Mouse (Mus musculus) liver, postnatal 0 days (tissue): ENCODE measurements around the gene Pwwp2b. TPM values are rescaled to one million over a fixed set of nuclear protein-coding genes. Genes with fewer than 3 reads are reported as not detected.

Experiments used
- ATAC-seq: fragments of 200-750 bp; cut with Nextera tagmentation; 2 replicates; pipeline ENCODE4 v1.8.0; 2017; ENCODE audit warnings: mild to moderate bottlenecking, moderate library complexity
- DNase-seq: peaks from one replicate; pipeline ENCODE4 v3.0.0-alpha.2; 2016
- H3K27ac ChIP-seq: fragments of 300-500 bp; sonication (generic); 2 replicates; pipeline ENCODE4 v1.5.1; 2014; ENCODE audit warnings: antibody characterized with exemption, moderate library complexity, mild to moderate bottlenecking, low read depth
- H3K27me3 ChIP-seq: fragments of 300-500 bp; sonication (generic); 2 replicates; pipeline ENCODE4 v1.6.1; 2014; ENCODE audit warnings: low read length, control low read depth, mixed read lengths; ENCODE audit not compliant: insufficient read depth
- H3K36me3 ChIP-seq: fragments of 300-500 bp; sonication (generic); replicated peaks from 2 replicates; pipeline ENCODE4 v1.6.1; 2014; ENCODE audit warnings: mild to moderate bottlenecking, control low read depth, low read length, moderate library complexity, mixed read lengths; ENCODE audit not compliant: insufficient read depth
- H3K4me1 ChIP-seq: fragments of 300-500 bp; sonication (generic); 2 replicates; pipeline ENCODE4 v1.6.1; 2014; ENCODE audit warnings: antibody characterized with exemption, mild to moderate bottlenecking, control low read depth; ENCODE audit not compliant: insufficient read depth
- H3K4me2 ChIP-seq: fragments of 300-500 bp; sonication (generic); 2 replicates; pipeline ENCODE4 v1.6.1; 2014; ENCODE audit warnings: low read depth, mild to moderate bottlenecking, low read length, moderate library complexity, mixed read lengths
- H3K4me3 ChIP-seq: fragments of 300-500 bp; sonication (generic); 2 replicates; pipeline ENCODE4 v1.5.1; 2014; ENCODE audit warnings: low read depth, low read length
- H3K9ac ChIP-seq: fragments of 300-500 bp; sonication (generic); replicated peaks from 2 replicates; pipeline ENCODE4 v1.6.1; 2014; ENCODE audit warnings: mild to moderate bottlenecking, moderate library complexity
- H3K9me3 ChIP-seq: fragments of 300-500 bp; sonication (generic); 2 replicates; pipeline ENCODE4 v1.6.1; 2016; ENCODE audit warnings: mild to moderate bottlenecking, control low read depth, low read length, mixed read lengths
- CTCF ChIP-seq: sonication (generic); IDR thresholded peaks from 2 replicates; pipeline ENCODE4 v1.5.1; 2016; ENCODE audit warnings: antibody characterized with exemption, low read depth
- EP300 ChIP-seq: IDR thresholded peaks from 2 replicates; pipeline ENCODE4 v1.6.1; 2016; ENCODE audit warnings: antibody characterized with exemption, low read depth, mild to moderate bottlenecking
- WGBS: fragments of 180-500 bp; shearing (Covaris S2); extraction: QIAGEN DNeasy Blood & Tissue Kit; methylation state at CpG from one replicate; pipeline ENCODE4 v1.1.7; 2014; ENCODE audit not compliant: insufficient replicate concordance; 5-methylcytosine and 5-hydroxymethylcytosine counted together
- polyA plus RNA-seq: library from polyadenylated mRNA; unstranded; fragments of >200 nt; fragmentation: Nextera tagmentation; extraction: Ambion mirVana; gene quantifications from 2 replicates; pipeline ENCODE4 v1.2.1, GENCODE M21; 2015

Gene Pwwp2b
- polyA plus RNA-seq, 1 experiment from 2014 or later: 1.3 TPM

DNA sequence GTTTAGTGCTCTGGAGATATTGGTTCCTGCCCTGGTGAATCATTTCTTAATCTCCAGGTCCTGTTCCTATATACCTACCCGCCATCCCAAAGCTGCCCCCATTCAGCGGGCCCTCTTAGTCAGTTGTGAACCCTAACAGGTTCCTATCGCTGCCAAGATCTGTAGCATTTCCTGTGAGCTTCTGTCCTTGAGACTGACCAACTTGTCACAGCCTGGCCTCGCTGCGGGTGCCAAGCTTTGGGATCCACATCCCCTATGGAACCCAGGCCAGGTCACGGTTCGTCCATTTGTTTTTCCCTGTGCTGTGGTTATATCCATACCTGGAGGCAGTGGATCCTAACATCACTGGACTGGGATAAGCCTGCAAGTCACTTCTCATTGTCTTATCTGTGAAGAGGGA is 4.3 kb downstream of the Pwwp2b start:
- TF ChIP-seq CTCF: no peak
- TF ChIP-seq EP300: no peak
- Histone ChIP-seq H3K4me1 (peaks cover 28% of the 10 kb centered on the region), H3K27ac (no peak overlapping the region), H3K9ac (no peak overlapping the region), H3K4me3 (no peak overlapping the region), H3K36me3 (peaks cover 6% of the 10 kb centered on the region; the same call in 1 of the 2 replicates), H3K9me3 (no peaks in the 10 kb centered on the region), H3K27me3 (no peaks in the 10 kb centered on the region), H3K4me2 (no peak overlapping the region)
- no peak for DNase-seq
- WGBS: 63% methylated on average over 7 of the region's 7 CpGs
- ATAC-seq: no peak

DNA sequence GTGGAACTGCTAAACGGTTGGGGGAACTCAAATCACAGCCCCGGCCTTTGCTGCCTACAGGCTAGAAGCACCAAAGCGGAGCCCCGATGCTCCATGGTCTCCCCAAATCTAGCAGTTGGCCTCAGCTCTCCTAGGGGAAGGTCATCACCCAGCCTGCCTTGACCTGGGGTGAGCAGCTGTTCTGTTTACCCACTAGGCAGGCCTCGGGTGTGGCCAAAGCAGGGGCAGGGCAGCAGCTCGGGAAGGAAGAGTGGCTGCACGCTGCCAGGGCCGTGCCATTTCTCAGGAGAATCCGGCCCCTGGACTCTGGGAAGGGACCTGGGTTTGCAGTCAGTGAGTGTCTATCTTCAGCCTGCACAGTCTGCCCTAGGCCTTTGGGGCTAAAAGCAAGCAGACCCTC is 4.7 kb downstream of the Pwwp2b start:
- no peak overlapping the region for H3K9ac ChIP-seq
- no peak for TF ChIP-seq CTCF
- TF ChIP-seq EP300: no peak
- no peak overlapping the region for H3K4me3 ChIP-seq
- no peak overlapping the region for H3K4me2 ChIP-seq
- peaks cover 24% of the 10 kb centered on the region for H3K4me1 ChIP-seq
- peaks cover 6% of the 10 kb centered on the region; the same call in 1 of the 2 replicates for H3K36me3 ChIP-seq
- no peaks in the 10 kb centered on the region for H3K27me3 ChIP-seq
- no peaks in the 10 kb centered on the region for H3K9me3 ChIP-seq
- ATAC-seq (no peak), DNase-seq (no peak)
- H3K27ac ChIP-seq: no peak overlapping the region
- 46% methylated on average over 9 of the region's 9 CpGs for WGBS

DNA sequence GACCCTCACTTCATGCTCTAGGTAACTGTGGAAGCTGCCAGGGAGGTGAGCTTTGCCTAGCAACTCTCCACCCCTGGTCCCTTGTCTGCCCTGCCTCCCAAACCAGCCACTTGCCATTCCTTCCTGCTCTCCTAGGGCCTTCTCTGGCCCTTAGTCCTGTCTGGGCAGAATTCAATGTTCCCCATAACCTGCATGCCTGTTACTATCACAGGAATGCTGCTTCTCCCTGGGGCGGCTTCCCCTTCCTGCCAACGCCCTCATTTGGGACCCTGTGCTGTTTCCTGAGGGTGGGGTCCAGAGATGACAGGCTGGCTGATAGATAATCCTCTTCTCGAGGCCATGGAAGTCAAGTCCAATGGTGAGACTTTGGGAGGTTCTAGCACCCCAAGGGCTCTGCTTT is 5.2 kb downstream of the Pwwp2b start:
- H3K36me3 ChIP-seq: peaks cover 6% of the 10 kb centered on the region; the same call in 1 of the 2 replicates
- 42% methylated on average over 3 of the region's 3 CpGs for WGBS
- no peaks in the 10 kb centered on the region for H3K9me3 ChIP-seq
- H3K4me1 ChIP-seq: peaks cover 23% of the 10 kb centered on the region
- no peak for DNase-seq
- no peaks in the 10 kb centered on the region for H3K27me3 ChIP-seq
- no peak overlapping the region for H3K4me2 ChIP-seq
- no peak overlapping the region for H3K27ac ChIP-seq
- TF ChIP-seq CTCF (no peak), EP300 (no peak)
- H3K4me3 ChIP-seq: no peak overlapping the region
- H3K9ac ChIP-seq: no peak overlapping the region
- ATAC-seq: no peak

DNA sequence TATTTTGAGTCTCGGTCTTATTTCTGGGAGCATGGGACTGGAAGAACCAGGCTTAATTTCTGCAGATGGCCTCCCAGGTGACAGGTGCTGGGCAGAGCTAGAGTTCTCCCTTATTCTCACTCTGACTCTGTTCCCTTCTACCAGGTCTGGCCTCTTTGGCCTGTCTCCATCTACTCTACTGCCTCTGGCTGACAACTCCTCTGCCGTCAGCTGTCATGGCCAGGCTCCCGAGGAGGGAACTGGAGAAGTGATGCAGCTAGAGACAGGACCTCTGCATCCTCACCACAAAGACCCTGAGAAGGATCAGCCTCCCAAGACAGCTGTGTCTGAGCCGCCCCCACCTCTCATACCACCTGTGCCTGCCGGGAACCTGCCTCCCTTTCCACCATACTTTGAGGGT is 6.3 kb downstream of the Pwwp2b start:
- no peak overlapping the region for H3K4me3 ChIP-seq
- no peak for ATAC-seq
- WGBS: 78% methylated on average over 5 of the region's 5 CpGs
- no peak overlapping the region for H3K9ac ChIP-seq
- no peaks in the 10 kb centered on the region for H3K9me3 ChIP-seq
- TF ChIP-seq CTCF (no peak), EP300 (no peak)
- no peak overlapping the region for H3K27ac ChIP-seq
- peaks cover 21% of the 10 kb centered on the region for H3K4me1 ChIP-seq
- DNase-seq: no peak
- no peak overlapping the region for H3K4me2 ChIP-seq
- peaks cover 6% of the 10 kb centered on the region; the same call in 1 of the 2 replicates for H3K36me3 ChIP-seq
- H3K27me3 ChIP-seq: no peaks in the 10 kb centered on the region

DNA sequence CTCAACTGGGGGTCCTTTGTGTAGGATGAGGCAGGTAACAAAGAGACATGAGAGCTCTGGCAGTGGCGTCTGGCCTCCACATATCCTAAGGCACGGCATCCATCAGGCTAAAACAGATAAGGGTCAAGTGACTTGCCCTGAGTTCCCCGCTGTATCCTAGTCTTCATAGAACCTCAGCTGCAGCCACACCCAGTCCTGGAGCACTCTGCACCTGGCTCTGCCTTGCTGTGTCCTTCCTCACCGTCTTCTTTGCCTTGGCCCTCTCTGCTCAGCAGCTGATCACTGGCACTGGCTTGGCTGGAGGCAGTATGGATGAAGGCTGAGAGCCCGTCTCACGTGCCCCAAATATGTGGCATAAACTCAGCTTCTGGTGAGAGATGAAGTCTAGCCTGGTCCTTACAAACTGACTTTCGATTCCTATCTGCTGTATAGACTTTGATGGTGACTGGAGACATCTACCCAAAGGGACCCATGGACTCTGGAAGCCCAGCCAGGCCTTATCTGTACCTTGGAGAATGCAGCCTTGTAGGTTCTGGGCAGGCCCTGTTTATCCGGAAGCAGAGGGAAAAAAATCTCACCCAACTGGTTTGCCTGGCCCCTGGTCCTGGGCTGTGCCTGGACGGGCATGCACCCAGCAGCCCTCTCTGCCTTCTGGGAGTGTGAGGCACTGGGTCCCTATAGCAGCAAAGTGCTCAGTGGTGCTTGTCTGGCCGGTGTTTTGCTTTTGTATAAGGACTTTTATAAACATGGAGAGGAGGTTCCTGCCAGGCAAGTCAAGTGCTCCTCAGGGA is 9.7 kb downstream of the Pwwp2b start:
- Histone ChIP-seq H3K4me2 (no peak overlapping the region), H3K27ac (no peak overlapping the region), H3K27me3 (no peaks in the 10 kb centered on the region), H3K9ac (no peak overlapping the region), H3K9me3 (no peaks in the 10 kb centered on the region), H3K36me3 (peaks cover 6% of the 10 kb centered on the region; the same call in 1 of the 2 replicates), H3K4me3 (no peak overlapping the region), H3K4me1 (peaks cover 6% of the 10 kb centered on the region)
- ATAC-seq: no peak
- TF ChIP-seq CTCF (no peak), EP300 (no peak)
- no peak for DNase-seq
- WGBS: 67% methylated on average over 10 of the region's 10 CpGs

DNA sequence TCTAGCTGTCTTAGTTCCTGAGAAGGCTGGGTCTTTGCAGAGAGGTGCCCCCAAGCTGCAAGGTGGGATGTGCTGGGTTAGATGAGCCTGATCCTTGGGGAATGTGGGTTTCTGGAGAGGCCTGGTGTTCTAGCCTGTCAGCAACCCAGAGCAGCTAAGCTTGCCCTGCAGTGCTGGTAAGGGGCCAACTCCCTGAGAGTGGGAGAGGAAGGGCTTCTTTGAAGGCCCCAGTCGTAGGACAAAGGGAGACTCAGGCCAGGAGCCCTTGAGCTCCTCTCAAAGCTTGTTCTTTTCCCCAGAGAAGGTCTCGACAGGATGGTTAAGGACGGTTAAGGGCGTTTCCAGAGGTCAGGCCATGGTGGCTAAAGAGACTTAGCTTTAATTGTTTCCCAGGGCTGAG is 16.1 kb downstream of the Pwwp2b start:
- DNase-seq (no peak), ATAC-seq (no peak)
- Histone ChIP-seq H3K4me3 (no peak overlapping the region), H3K9ac (no peak overlapping the region), H3K4me2 (no peak overlapping the region), H3K27ac (no peak overlapping the region), H3K4me1 (0 out of 2 replicates have a peak, but pooled peaks cover 5% of the 10 kb centered on the region), H3K27me3 (no peaks in the 10 kb centered on the region), H3K36me3 (no peaks in the 10 kb centered on the region), H3K9me3 (no peaks in the 10 kb centered on the region)
- no peak for TF ChIP-seq EP300
- TF ChIP-seq CTCF: no peak
- 65% methylated on average over 4 of the region's 4 CpGs for WGBS
